In genomic region chr1:33721020-33721419, GRCm38 (mm10) we compare ENCODE assay signal across 9 mouse cellular contexts. TPM values are rescaled to one million over a fixed set of nuclear protein-coding genes. Genes with fewer than 3 reads are reported as not detected.
DNase-seq lines count a peak whose midpoint lies in the region; ATAC-seq lines count a peak whose summit lies in the region.
"Had no signal": no experiment of that assay in that cellular context is flagged by ENCODE, and none has a peak within 500 bp of the region (broad histone marks: within the 10 kb centered on the region; RNA-seq: fewer than 3 reads in every experiment).

No protein-coding gene starts in this region.

- H3K4me3 ChIP-seq in lung, embryonic 16.5 days (ENCODE audit: low read length), result no peak overlapping the region
- peak overlapping the region; percentile 91 for H3K4me3 ChIP-seq in forebrain, embryonic 10.5 days
- peak overlapping the region; percentile 86 for H3K4me3 ChIP-seq in limb, embryonic 12.5 days (replicated peaks)
- H3K4me3 ChIP-seq in stomach, embryonic 15.5 days (replicated peaks), result no peak overlapping the region

- WGBS in lung, embryonic 16.5 days, result 80% methylated on average over 7 of the region's 7 CpGs
- 87% methylated on average over 7 of the region's 7 CpGs for WGBS in forebrain, embryonic 10.5 days
- WGBS in limb, embryonic 12.5 days, result 86% methylated on average over 7 of the region's 7 CpGs
- 80% methylated on average over 7 of the region's 7 CpGs for WGBS in stomach, embryonic 15.5 days

- H3K4me2 ChIP-seq in lung, embryonic 16.5 days (ENCODE audit: low read depth, low read length), result peak overlapping the region; percentile 61
- peak overlapping the region; percentile 55 for H3K4me2 ChIP-seq in limb, embryonic 12.5 days
- H3K4me2 ChIP-seq in stomach, embryonic 15.5 days, result peak overlapping the region; percentile 59

- no peaks in the 10 kb centered on the region for H3K27me3 ChIP-seq in lung, embryonic 16.5 days (ENCODE audit: control insufficient read depth, insufficient read depth, low read depth, low read length)
- H3K27me3 ChIP-seq in forebrain, embryonic 10.5 days (ENCODE audit: poor library complexity, severe bottlenecking), result no peaks in the 10 kb centered on the region
- H3K27me3 ChIP-seq in limb, embryonic 12.5 days, result no peaks in the 10 kb centered on the region
- H3K27me3 ChIP-seq in stomach, embryonic 15.5 days (replicated peaks), result no peaks in the 10 kb centered on the region

- H3K27ac ChIP-seq in lung, embryonic 16.5 days (ENCODE audit: low read length), result no peak overlapping the region
- H3K27ac ChIP-seq in forebrain, embryonic 10.5 days, result no peak overlapping the region
- H3K27ac ChIP-seq in limb, embryonic 12.5 days, result no peak overlapping the region
- no peak overlapping the region for H3K27ac ChIP-seq in stomach, embryonic 15.5 days

- H3K9ac ChIP-seq in lung, embryonic 16.5 days (ENCODE audit: low read length), result peak overlapping the region; percentile 37; the same call in 1 of the 2 replicates
- H3K9ac ChIP-seq in limb, embryonic 12.5 days (replicated peaks), result peak overlapping the region; percentile 37; the same call in 1 of the 2 replicates
- H3K9ac ChIP-seq in stomach, embryonic 15.5 days, result no peak overlapping the region

- no peak for DNase-seq in lung, adult 18-20 months
- no peak for DNase-seq in forebrain, embryonic 10.5 days (ENCODE audit: extremely low spot score, low spot score)
- DNase-seq in ovary, postnatal 36 days (ENCODE audit: low spot score), result no peak
- no peak for DNase-seq in cerebellum, adult 8-10 months
- no peak for DNase-seq in ovary, adult 18-20 months (ENCODE audit: low spot score)
- DNase-seq: adrenal gland, postnatal 25 days had no signal

- H3K9me3 ChIP-seq in lung, embryonic 16.5 days (ENCODE audit: control insufficient read depth, low read length), result no peaks in the 10 kb centered on the region
- H3K9me3 ChIP-seq in forebrain, embryonic 10.5 days, result no peaks in the 10 kb centered on the region
- no peaks in the 10 kb centered on the region for H3K9me3 ChIP-seq in limb, embryonic 12.5 days
- H3K9me3 ChIP-seq in stomach, embryonic 15.5 days, result no peaks in the 10 kb centered on the region

- H3K4me1 ChIP-seq in lung, embryonic 16.5 days (replicated peaks; ENCODE audit: control insufficient read depth, insufficient read depth, low read length), result peaks cover 4% of the 10 kb centered on the region; the same call in 1 of the 2 replicates
- peaks cover 14% of the 10 kb centered on the region for H3K4me1 ChIP-seq in forebrain, embryonic 10.5 days
- H3K4me1 ChIP-seq in limb, embryonic 12.5 days (replicated peaks), result peaks cover 10% of the 10 kb centered on the region
- 0 out of 2 replicates have a peak, but pooled peaks cover 4% of the 10 kb centered on the region for H3K4me1 ChIP-seq in stomach, embryonic 15.5 days

- peaks cover 18% of the 10 kb centered on the region for H3K36me3 ChIP-seq in lung, embryonic 16.5 days (ENCODE audit: control insufficient read depth, insufficient read depth, low read length)
- H3K36me3 ChIP-seq in forebrain, embryonic 10.5 days (replicated peaks), result peaks cover 44% of the 10 kb centered on the region
- peaks cover 44% of the 10 kb centered on the region for H3K36me3 ChIP-seq in limb, embryonic 12.5 days
- H3K36me3 ChIP-seq in stomach, embryonic 15.5 days, result peaks cover 36% of the 10 kb centered on the region

- ATAC-seq in lung, embryonic 16.5 days (ENCODE audit: low read depth), result no peak
- no peak for ATAC-seq in limb, embryonic 12.5 days (ENCODE audit: insufficient number of reproducible peaks, insufficient read depth, low FRiP score, low TSS enrichment, low read depth)
- no peak for ATAC-seq in stomach, embryonic 15.5 days (ENCODE audit: insufficient read depth, low FRiP score, low read depth)

RNA-seq across cellular contexts. Expression of gene Rab23, which starts 1.3 kb away (rescaled TPM):
- 21.0 and 24.9 TPM in 2 replicates for polyA plus RNA-seq in lung, embryonic 16.5 days (2015; fragmentation: Nextera tagmentation; extraction: Ambion mirVana)
- 31.1 and 34.8 TPM in 2 replicates for polyA plus RNA-seq in forebrain, embryonic 10.5 days (2016; fragmentation: Nextera tagmentation; extraction: Ambion mirVana)
- 36.5 and 37.0 TPM in 2 replicates for polyA plus RNA-seq in limb, embryonic 12.5 days (2016; fragmentation: Nextera tagmentation; extraction: Ambion mirVana)
- polyA plus RNA-seq in stomach, embryonic 15.5 days (2015; fragmentation: Nextera tagmentation; extraction: Ambion mirVana), result 24.1 and 26.8 TPM in 2 replicates

RNA-seq across cellular contexts. Expression of gene Bag2, which starts 36.6 kb away (rescaled TPM):
- 39.0 and 39.3 TPM in 2 replicates for polyA plus RNA-seq in lung, embryonic 16.5 days (2015; fragmentation: Nextera tagmentation; extraction: Ambion mirVana)
- 51.8 and 52.3 TPM in 2 replicates for polyA plus RNA-seq in forebrain, embryonic 10.5 days (2016; fragmentation: Nextera tagmentation; extraction: Ambion mirVana)
- 46.1 and 49.9 TPM in 2 replicates for polyA plus RNA-seq in limb, embryonic 12.5 days (2016; fragmentation: Nextera tagmentation; extraction: Ambion mirVana)
- 64.5 and 71.5 TPM in 2 replicates for polyA plus RNA-seq in stomach, embryonic 15.5 days (2015; fragmentation: Nextera tagmentation; extraction: Ambion mirVana)

RNA-seq across cellular contexts. Expression of gene Prim2, which starts 51.4 kb away (rescaled TPM):
- polyA plus RNA-seq in lung, embryonic 16.5 days (2015; fragmentation: Nextera tagmentation; extraction: Ambion mirVana), result 37.8 and 37.9 TPM in 2 replicates
- 61.3 and 61.5 TPM in 2 replicates for polyA plus RNA-seq in forebrain, embryonic 10.5 days (2016; fragmentation: Nextera tagmentation; extraction: Ambion mirVana)
- 45.9 and 47.4 TPM in 2 replicates for polyA plus RNA-seq in limb, embryonic 12.5 days (2016; fragmentation: Nextera tagmentation; extraction: Ambion mirVana)
- 31.9 and 32.6 TPM in 2 replicates for polyA plus RNA-seq in stomach, embryonic 15.5 days (2015; fragmentation: Nextera tagmentation; extraction: Ambion mirVana)

Comparison
In these comparisons a context has a peak if more than half of its experiments do, and no peak if none do; other contexts are left out.
1. H3K4me3 ChIP-seq: peak in forebrain, embryonic 10.5 days (single experiment) and limb, embryonic 12.5 days (single experiment); none in lung, embryonic 16.5 days (single experiment) and stomach, embryonic 15.5 days (single experiment).
2. Peak in every context shown above with its lines, with median percentiles within 50 percentile points of each other: H3K4me2 ChIP-seq.